Mouse (Mus musculus) hindbrain, embryonic 11.5 days (tissue): Measurements from ENCODE around the gene Gstz1. TPM values are rescaled to one million over a fixed set of nuclear protein-coding genes. Genes with fewer than 3 reads are reported as not detected.
A peak's percentile ranks its signal among the peaks of the same experiment; 100 is the strongest.

ENCODE experiments used
- ATAC-seq: fragments of 200-750 bp; cut with Nextera tagmentation; 2 replicates; pipeline ENCODE4 v1.8.0; 2017; ENCODE audit warnings: mild to moderate bottlenecking, moderate TSS enrichment, moderate library complexity; ENCODE audit not compliant: low FRiP score
- DNase-seq: peaks from one replicate; pipeline ENCODE4 v3.0.0-alpha.2; 2015; ENCODE audit warnings: low spot score
- H3K27ac ChIP-seq: fragments of 300-500 bp; sonication (generic); 2 replicates; pipeline ENCODE4 v1.5.1; 2014; ENCODE audit warnings: mild to moderate bottlenecking, low read depth, low read length
- H3K27me3 ChIP-seq: fragments of 300-500 bp; sonication (generic); 2 replicates; pipeline ENCODE4 v1.6.1; 2014; ENCODE audit warnings: mild to moderate bottlenecking, low read length, moderate library complexity, mixed read lengths; ENCODE audit not compliant: control insufficient read depth, insufficient read depth
- H3K36me3 ChIP-seq: fragments of 300-500 bp; sonication (generic); 2 replicates; pipeline ENCODE4 v1.6.1; 2014; ENCODE audit warnings: mild to moderate bottlenecking, low read length, moderate library complexity, mixed read lengths; ENCODE audit not compliant: control insufficient read depth, insufficient read depth
- H3K4me1 ChIP-seq: fragments of 300-500 bp; sonication (generic); replicated peaks from 2 replicates; pipeline ENCODE4 v1.6.1; 2014; ENCODE audit warnings: low read length, mixed read lengths; ENCODE audit not compliant: control insufficient read depth, insufficient read depth
- H3K4me2 ChIP-seq: fragments of 300-500 bp; sonication (generic); replicated peaks from 2 replicates; pipeline ENCODE4 v1.6.1; 2014; ENCODE audit warnings: mild to moderate bottlenecking, low read depth, low read length
- H3K4me3 ChIP-seq: fragments of 300-500 bp; sonication (generic); 2 replicates; pipeline ENCODE4 v1.5.1; 2014; ENCODE audit warnings: low read depth, low read length
- H3K9ac ChIP-seq: fragments of 300-500 bp; sonication (generic); 2 replicates; pipeline ENCODE4 v1.6.1; 2014; ENCODE audit warnings: low read depth, low read length
- H3K9me3 ChIP-seq: fragments of 300-500 bp; sonication (generic); 2 replicates; pipeline ENCODE4 v1.6.1; 2016; ENCODE audit warnings: low read length; ENCODE audit not compliant: control insufficient read depth
- WGBS: fragments of 180-500 bp; shearing (Covaris S2); extraction: QIAGEN DNeasy Blood & Tissue Kit; methylation state at CpG from one replicate; pipeline ENCODE4 v1.1.7; 2014; 5-methylcytosine and 5-hydroxymethylcytosine counted together
- polyA plus RNA-seq: library from polyadenylated mRNA; unstranded; fragments of >200 nt; fragmentation: Nextera tagmentation; extraction: Ambion mirVana; gene quantifications from 2 replicates; pipeline ENCODE4 v1.2.1, GENCODE M21; 2014

Gene Gstz1
- polyA plus RNA-seq, 1 experiment from 2014 or later, result 31.4 TPM

GRCm38 (mm10) chr12:87130224-87130623 lies 16.7 kb upstream of the Gstz1 start:
- no peak for ATAC-seq
- 88% methylated on average over 4 of the region's 4 CpGs for WGBS
- Histone ChIP-seq H3K4me1 (no peaks in the 10 kb centered on the region), H3K27ac (no peak overlapping the region), H3K4me3 (no peak overlapping the region), H3K9me3 (no peaks in the 10 kb centered on the region), H3K4me2 (no peak overlapping the region), H3K27me3 (no peaks in the 10 kb centered on the region), H3K36me3 (no peaks in the 10 kb centered on the region), H3K9ac (no peak overlapping the region)
- no peak for DNase-seq

GRCm38 (mm10) chr12:87131181-87131580 lies 15.8 kb upstream of the Gstz1 start:
- H3K4me1 ChIP-seq, result no peaks in the 10 kb centered on the region
- no peak overlapping the region for H3K9ac ChIP-seq
- 75% methylated on average over 2 of the region's 2 CpGs for WGBS
- no peaks in the 10 kb centered on the region for H3K36me3 ChIP-seq
- no peaks in the 10 kb centered on the region for H3K9me3 ChIP-seq
- ATAC-seq (no peak), DNase-seq (no peak)
- no peak overlapping the region for H3K27ac ChIP-seq
- H3K27me3 ChIP-seq, result no peaks in the 10 kb centered on the region
- no peak overlapping the region for H3K4me2 ChIP-seq
- H3K4me3 ChIP-seq, result no peak overlapping the region

- no peak for ATAC-seq
- H3K4me1 ChIP-seq, result no peaks in the 10 kb centered on the region
- no peaks in the 10 kb centered on the region for H3K27me3 ChIP-seq
- H3K9ac ChIP-seq, result no peak overlapping the region
- H3K4me3 ChIP-seq, result no peak overlapping the region
- no peak overlapping the region for H3K27ac ChIP-seq
- H3K4me2 ChIP-seq, result no peak overlapping the region
- peak; percentile 37 for DNase-seq
- H3K36me3 ChIP-seq, result no peaks in the 10 kb centered on the region
- WGBS, result 78% methylated on average over 3 of the region's 3 CpGs
- H3K9me3 ChIP-seq, result no peaks in the 10 kb centered on the region
Measured at GRCm38 (mm10) chr12:87131619-87132018, 15.3 kb upstream of the Gstz1 start.

GRCm38 (mm10) chr12:87132210-87132609 lies 14.8 kb upstream of the Gstz1 start:
- H3K4me3 ChIP-seq, result no peak overlapping the region
- no peaks in the 10 kb centered on the region for H3K27me3 ChIP-seq
- no peak overlapping the region for H3K4me2 ChIP-seq
- no peak overlapping the region for H3K9ac ChIP-seq
- no peak overlapping the region for H3K27ac ChIP-seq
- H3K4me1 ChIP-seq, result no peaks in the 10 kb centered on the region
- no peaks in the 10 kb centered on the region for H3K9me3 ChIP-seq
- 92% methylated on average over 6 of the region's 6 CpGs for WGBS
- ATAC-seq (no peak), DNase-seq (no peak)
- H3K36me3 ChIP-seq, result no peaks in the 10 kb centered on the region

- no peaks in the 10 kb centered on the region for H3K9me3 ChIP-seq
- no peak overlapping the region for H3K4me3 ChIP-seq
- H3K4me2 ChIP-seq, result no peak overlapping the region
- ATAC-seq, result no peak
- no peaks in the 10 kb centered on the region for H3K4me1 ChIP-seq
- DNase-seq, result no peak
- no peak overlapping the region for H3K27ac ChIP-seq
- H3K27me3 ChIP-seq, result no peaks in the 10 kb centered on the region
- no peaks in the 10 kb centered on the region for H3K36me3 ChIP-seq
- 93% methylated on average over 9 of the region's 9 CpGs for WGBS
- no peak overlapping the region for H3K9ac ChIP-seq
Measured at GRCm38 (mm10) chr12:87132784-87133183, 14.2 kb upstream of the Gstz1 start.

GRCm38 (mm10) chr12:87137439-87138341 lies 9.3 kb upstream of the Gstz1 start:
- no peaks in the 10 kb centered on the region for H3K27me3 ChIP-seq
- WGBS, result 68% methylated on average over 15 of the region's 15 CpGs
- ATAC-seq (peak; percentile 89), DNase-seq (peak; percentile 41)
- no peak overlapping the region for H3K4me3 ChIP-seq
- H3K9ac ChIP-seq, result no peak overlapping the region
- no peaks in the 10 kb centered on the region for H3K4me1 ChIP-seq
- H3K9me3 ChIP-seq, result no peaks in the 10 kb centered on the region
- no peak overlapping the region for H3K4me2 ChIP-seq
- peak overlapping the region; percentile 54 for H3K27ac ChIP-seq
- no peaks in the 10 kb centered on the region for H3K36me3 ChIP-seq

GRCm38 (mm10) chr12:87138342-87138701 lies 8.6 kb upstream of the Gstz1 start:
- H3K4me3 ChIP-seq, result no peak overlapping the region
- H3K36me3 ChIP-seq, result no peaks in the 10 kb centered on the region
- ATAC-seq (peak; percentile 81), DNase-seq (no peak)
- 33% methylated on average over 2 of the region's 2 CpGs for WGBS
- H3K27me3 ChIP-seq, result no peaks in the 10 kb centered on the region
- H3K27ac ChIP-seq, result peak overlapping the region; percentile 54
- H3K4me1 ChIP-seq, result no peaks in the 10 kb centered on the region
- no peak overlapping the region for H3K9ac ChIP-seq
- H3K4me2 ChIP-seq, result no peak overlapping the region
- H3K9me3 ChIP-seq, result no peaks in the 10 kb centered on the region

- ATAC-seq, result peak; percentile 23; the same call in 1 of the 2 replicates
- 50% methylated on average over 2 of the region's 2 CpGs for WGBS
- H3K27ac ChIP-seq, result peak overlapping the region; percentile 68; the same call in 1 of the 2 replicates
Measured at GRCm38 (mm10) chr12:87138768-87139167, 8.2 kb upstream of the Gstz1 start.

GRCm38 (mm10) chr12:87142156-87142555 lies 4.8 kb upstream of the Gstz1 start:
- WGBS, result 77% methylated on average over 2 of the region's 2 CpGs
- no peak overlapping the region for H3K4me2 ChIP-seq
- H3K9me3 ChIP-seq, result no peaks in the 10 kb centered on the region
- H3K4me1 ChIP-seq, result no peaks in the 10 kb centered on the region
- DNase-seq (no peak), ATAC-seq (no peak)
- no peaks in the 10 kb centered on the region for H3K27me3 ChIP-seq
- no peak overlapping the region for H3K9ac ChIP-seq
- H3K27ac ChIP-seq, result no peak overlapping the region
- no peak overlapping the region for H3K4me3 ChIP-seq
- H3K36me3 ChIP-seq, result no peaks in the 10 kb centered on the region

More at GRCm38 (mm10) chr12:87138768-87139167, 8.2 kb upstream of the Gstz1 start:
- Histone ChIP-seq H3K36me3 (no peaks in the 10 kb centered on the region), H3K27me3 (no peaks in the 10 kb centered on the region), H3K9ac (no peak overlapping the region), H3K4me2 (no peak overlapping the region), H3K4me3 (no peak overlapping the region), H3K4me1 (no peaks in the 10 kb centered on the region), H3K9me3 (no peaks in the 10 kb centered on the region)
- peak; percentile 12 for DNase-seq
